Mouse (Mus musculus): ENCODE measurements around the gene Mogat1. TPM values are rescaled to one million over a fixed set of nuclear protein-coding genes. Genes with fewer than 3 reads are reported as not detected.
"Not testable (repeated sequence)": the region's sequence is repeated elsewhere in the genome, so short reads cannot be mapped to it uniquely, and the experiment has no call there.

Gene Mogat1
- polyA plus RNA-seq (2015; fragmentation: Nextera tagmentation; extraction: Ambion mirVana), result not detected in 2 replicates

GRCm38 (mm10) chr1:78510862-78511261 lies at the start of gene Mogat1:
TSS of gene Mogat1 (plus strand) at chr1:78510991.
- Histone ChIP-seq H3K27ac (ENCODE audit: low read length) (no peak within 1 kb of the TSS), H3K4me2 (ENCODE audit: low read depth, low read length) (peak within 1 kb of the TSS; percentile 59), H3K36me3 (ENCODE audit: control insufficient read depth, insufficient read depth, low read length) (no peaks in the 10 kb centered on the region), H3K27me3 (replicated peaks; ENCODE audit: control insufficient read depth, insufficient read depth, low read length) (peaks cover 3% of the 10 kb centered on the region; the same call in 1 of the 2 replicates), H3K4me3 (ENCODE audit: low read length) (peak within 1 kb of the TSS; percentile 26), H3K9ac (ENCODE audit: low read depth, low read length) (peak within 1 kb of the TSS; percentile 56; the same call in 1 of the 2 replicates), H3K9me3 (ENCODE audit: control insufficient read depth, low read length) (no peaks in the 10 kb centered on the region), H3K4me1 (ENCODE audit: control insufficient read depth, insufficient read depth, low read length) (peaks cover 4% of the 10 kb centered on the region)
- ATAC-seq, result no peak
- 68% methylated on average over 5 of the region's 5 CpGs for WGBS

- H3K4me1 ChIP-seq (ENCODE audit: control insufficient read depth, insufficient read depth, low read length), result no peaks in the 10 kb centered on the region
- peaks cover 17% of the 10 kb centered on the region for H3K36me3 ChIP-seq (ENCODE audit: control insufficient read depth, insufficient read depth, low read length)
- no peak overlapping the region for H3K9ac ChIP-seq (ENCODE audit: low read depth, low read length)
- no peak overlapping the region for H3K4me2 ChIP-seq (ENCODE audit: low read depth, low read length)
- no peaks in the 10 kb centered on the region for H3K9me3 ChIP-seq (ENCODE audit: control insufficient read depth, low read length)
- WGBS, result 92% methylated on average over 5 of the region's 5 CpGs
- H3K27me3 ChIP-seq (replicated peaks; ENCODE audit: control insufficient read depth, insufficient read depth, low read length), result no peaks in the 10 kb centered on the region
- no peak for ATAC-seq
- no peak overlapping the region for H3K4me3 ChIP-seq (ENCODE audit: low read length)
- H3K27ac ChIP-seq (ENCODE audit: low read length), result no peak overlapping the region
Measured at GRCm38 (mm10) chr1:78472441-78472840, 38.4 kb upstream of the Mogat1 start.

- Histone ChIP-seq H3K27me3 (replicated peaks; ENCODE audit: control insufficient read depth, insufficient read depth, low read length) (no peaks in the 10 kb centered on the region), H3K4me3 (ENCODE audit: low read length) (no peak overlapping the region), H3K27ac (ENCODE audit: low read length) (peak overlapping the region; percentile 81), H3K4me2 (ENCODE audit: low read depth, low read length) (0 out of 2 replicates have a peak overlapping the region, but pooled peaks have one; percentile 7), H3K9me3 (ENCODE audit: control insufficient read depth, low read length) (no peaks in the 10 kb centered on the region), H3K36me3 (ENCODE audit: control insufficient read depth, insufficient read depth, low read length) (no peaks in the 10 kb centered on the region), H3K4me1 (ENCODE audit: control insufficient read depth, insufficient read depth, low read length) (peaks cover 21% of the 10 kb centered on the region), H3K9ac (ENCODE audit: low read depth, low read length) (no peak overlapping the region)
- 62% methylated on average over 3 of the region's 3 CpGs for WGBS
- ATAC-seq, result peak; percentile 91
Measured at GRCm38 (mm10) chr1:78483430-78483829, 27.4 kb upstream of the Mogat1 start.

- Histone ChIP-seq H3K4me2 (ENCODE audit: low read depth, low read length) (no peak overlapping the region), H3K4me1 (ENCODE audit: control insufficient read depth, insufficient read depth, low read length) (peaks cover 21% of the 10 kb centered on the region), H3K9ac (ENCODE audit: low read depth, low read length) (0 out of 2 replicates have a peak overlapping the region, but pooled peaks have one; percentile 12), H3K4me3 (ENCODE audit: low read length) (no peak overlapping the region), H3K36me3 (ENCODE audit: control insufficient read depth, insufficient read depth, low read length) (no peaks in the 10 kb centered on the region), H3K27ac (ENCODE audit: low read length) (peak overlapping the region; percentile 81), H3K9me3 (ENCODE audit: control insufficient read depth, low read length) (no peaks in the 10 kb centered on the region), H3K27me3 (replicated peaks; ENCODE audit: control insufficient read depth, insufficient read depth, low read length) (no peaks in the 10 kb centered on the region)
- no peak for ATAC-seq
- 66% methylated on average over 2 of the region's 2 CpGs for WGBS
Measured at GRCm38 (mm10) chr1:78484361-78484760, 26.4 kb upstream of the Mogat1 start.

- Histone ChIP-seq H3K4me2 (ENCODE audit: low read depth, low read length) (peak overlapping the region; percentile 69), H3K36me3 (ENCODE audit: control insufficient read depth, insufficient read depth, low read length) (no peaks in the 10 kb centered on the region), H3K9me3 (ENCODE audit: control insufficient read depth, low read length) (no peaks in the 10 kb centered on the region), H3K4me3 (ENCODE audit: low read length) (peak overlapping the region; percentile 96), H3K9ac (ENCODE audit: low read depth, low read length) (peak overlapping the region; percentile 93), H3K27me3 (replicated peaks; ENCODE audit: control insufficient read depth, insufficient read depth, low read length) (no peaks in the 10 kb centered on the region), H3K4me1 (ENCODE audit: control insufficient read depth, insufficient read depth, low read length) (peaks cover 21% of the 10 kb centered on the region), H3K27ac (ENCODE audit: low read length) (peak overlapping the region; percentile 81)
- WGBS, result under 1% methylated on average over 28 of the region's 28 CpGs
- ATAC-seq, result no peak; the same call in 1 of the 2 replicates
Measured at GRCm38 (mm10) chr1:78488427-78488751, 22.4 kb upstream of the Mogat1 start.

- Histone ChIP-seq H3K4me2 (ENCODE audit: low read depth, low read length) (peak within 1 kb of the TSS; percentile 69), H3K4me1 (ENCODE audit: control insufficient read depth, insufficient read depth, low read length) (peaks cover 21% of the 10 kb centered on the region), H3K4me3 (ENCODE audit: low read length) (peak within 1 kb of the TSS; percentile 96), H3K9ac (ENCODE audit: low read depth, low read length) (peak within 1 kb of the TSS; percentile 93), H3K27ac (ENCODE audit: low read length) (peak within 1 kb of the TSS; percentile 81), H3K27me3 (replicated peaks; ENCODE audit: control insufficient read depth, insufficient read depth, low read length) (no peaks in the 10 kb centered on the region), H3K36me3 (ENCODE audit: control insufficient read depth, insufficient read depth, low read length) (no peaks in the 10 kb centered on the region), H3K9me3 (ENCODE audit: control insufficient read depth, low read length) (no peaks in the 10 kb centered on the region)
- WGBS, result under 1% methylated on average over 31 of the region's 31 CpGs
- peak; percentile 97 for ATAC-seq
Measured at GRCm38 (mm10) chr1:78488752-78489492, 21.9 kb upstream of the Mogat1 start, which contains the start of gene Farsb. TSS of gene Farsb (minus strand) at chr1:78488897.

GRCm38 (mm10) chr1:78490143-78490542 lies 20.6 kb upstream of the Mogat1 start:
- H3K4me2 ChIP-seq (ENCODE audit: low read depth, low read length), result 0 out of 2 replicates have a peak overlapping the region, but pooled peaks have one; percentile 64
- H3K27ac ChIP-seq (ENCODE audit: low read length), result peak overlapping the region; percentile 81; the same call in 1 of the 2 replicates
- whole genome bisulfite sequencing, result 59% methylated on average over 1 of the region's 1 CpGs
- peaks cover 16% of the 10 kb centered on the region for H3K4me1 ChIP-seq (ENCODE audit: control insufficient read depth, insufficient read depth, low read length)
- no peak overlapping the region for H3K9ac ChIP-seq (ENCODE audit: low read depth, low read length)
- no peak overlapping the region for H3K4me3 ChIP-seq (ENCODE audit: low read length)
- H3K9me3 ChIP-seq (ENCODE audit: control insufficient read depth, low read length), result no peaks in the 10 kb centered on the region
- no peak for ATAC-seq
- no peaks in the 10 kb centered on the region for H3K27me3 ChIP-seq (replicated peaks; ENCODE audit: control insufficient read depth, insufficient read depth, low read length)
- H3K36me3 ChIP-seq (ENCODE audit: control insufficient read depth, insufficient read depth, low read length), result no peaks in the 10 kb centered on the region

GRCm38 (mm10) chr1:78501036-78501435 lies 9.8 kb upstream of the Mogat1 start:
- H3K4me1 ChIP-seq (ENCODE audit: control insufficient read depth, insufficient read depth, low read length), result no peaks in the 10 kb centered on the region
- no peak for ATAC-seq
- H3K4me3 ChIP-seq (ENCODE audit: low read length), result no peak overlapping the region
- no peaks in the 10 kb centered on the region for H3K27me3 ChIP-seq (replicated peaks; ENCODE audit: control insufficient read depth, insufficient read depth, low read length)
- 90% methylated on average over 16 of the region's 16 CpGs for WGBS
- H3K9me3 ChIP-seq (ENCODE audit: control insufficient read depth, low read length), result no peaks in the 10 kb centered on the region
- no peaks in the 10 kb centered on the region for H3K36me3 ChIP-seq (ENCODE audit: control insufficient read depth, insufficient read depth, low read length)
- H3K9ac ChIP-seq (ENCODE audit: low read depth, low read length), result no peak overlapping the region
- H3K27ac ChIP-seq (ENCODE audit: low read length), result no peak overlapping the region
- H3K4me2 ChIP-seq (ENCODE audit: low read depth, low read length), result no peak overlapping the region

- WGBS, result 86% methylated on average over 12 of the region's 12 CpGs
Measured at GRCm38 (mm10) chr1:78501856-78502255, 8.9 kb upstream of the Mogat1 start.

More at GRCm38 (mm10) chr1:78501856-78502255, 8.9 kb upstream of the Mogat1 start:
- H3K4me1 ChIP-seq (ENCODE audit: control insufficient read depth, insufficient read depth, low read length); H3K9me3 ChIP-seq (ENCODE audit: control insufficient read depth, low read length); H3K36me3 ChIP-seq (ENCODE audit: control insufficient read depth, insufficient read depth, low read length); H3K9ac ChIP-seq (ENCODE audit: low read depth, low read length); ATAC-seq; H3K4me3 ChIP-seq (ENCODE audit: low read length); H3K27me3 ChIP-seq (replicated peaks; ENCODE audit: control insufficient read depth, insufficient read depth, low read length); H3K4me2 ChIP-seq (ENCODE audit: low read depth, low read length): not testable (repeated sequence)
- H3K27ac ChIP-seq (ENCODE audit: low read length), result 0 out of 2 replicates have a peak overlapping the region, but pooled peaks have one; percentile 48
